Mouse (Mus musculus): ENCODE measurements around the gene Ppp1r36. TPM values are rescaled to one million over a fixed set of nuclear protein-coding genes. Genes with fewer than 3 reads are reported as not detected.

Ppp1r36 gene
- total and polyA plus RNA-seq, 3 experiments, result not detected

- Histone ChIP-seq H3K9me3 (replicated peaks; ENCODE audit: low read length) (no peaks in the 10 kb centered on the region), H3K4me2 (ENCODE audit: insufficient read depth, low read depth, poor library complexity, severe bottlenecking) (no peak overlapping the region), H3K9ac (ENCODE audit: insufficient read depth, low read depth) (no peak overlapping the region), H3K27ac (ENCODE audit: insufficient read depth, low read depth) (no peak overlapping the region), H3K4me1 (ENCODE audit: control insufficient read depth in 1 of 2, insufficient read depth in 2 of 2) (peaks cover 2 to 15% of the 10 kb centered on the region in 2 experiments; a peak in 3 of 4 replicates), H3K27me3 (replicated peaks) (no peaks in the 10 kb centered on the region), H3K79me2 (replicated peaks; ENCODE audit: control insufficient read depth, extremely low read depth, insufficient read depth, poor library complexity, severe bottlenecking) (no peaks in the 10 kb centered on the region), H3K36me3 (replicated peaks in 1 of 2; ENCODE audit: control insufficient read depth in 1 of 2, insufficient read depth in 1 of 2, low read length in 1 of 2) (no peaks in the 10 kb centered on the region), H3K4me3 (replicated peaks in 1 of 3; ENCODE audit: low read depth in 2 of 3, low read length in 2 of 3, poor library complexity in 1 of 3) (no peak overlapping the region)
- TF ChIP-seq BHLHE40 (IDR thresholded peaks at IDR 0.05; ENCODE audit: low read depth, low read length) (no peak), SIN3A (IDR thresholded peaks at IDR 0.05; ENCODE audit: low read length) (no peak), PAX5 (IDR thresholded peaks at IDR 0.05; ENCODE audit: low read length) (no peak), E2F4 (IDR thresholded peaks at IDR 0.05; ENCODE audit: insufficient replicate concordance, low read depth, low read length) (no peak), MXI1 (IDR thresholded peaks at IDR 0.05; ENCODE audit: low read depth, low read length) (no peak), JUND (conservative IDR thresholded peaks at IDR 0.05; ENCODE audit: low read depth, low read length) (no peak), CHD2 (IDR thresholded peaks at IDR 0.05; ENCODE audit: low read length) (no peak)
- dilution Hi-C loops (cut with MboI; ENCODE audit: extremely low pct_ligation_motif_present, extremely low pct_unique_long_range_greater_than_20kb, low sequenced_read_pairs) (no loop called here), in situ Hi-C loops (cut with MboI; ENCODE audit: low pct_ligation_motif_present, low pct_unique_long_range_greater_than_20kb, low sequenced_read_pairs) (no loop called here)
- DNase-seq (ENCODE audit: extremely low read depth), result no peak
These were observed 16.8 kb downstream of the Ppp1r36 start for GRCm38 (mm10) chr12:76434111-76434510.

GRCm38 (mm10) chr12:76435084-76435483 is 17.7 kb downstream of the Ppp1r36 start:
- in situ Hi-C loops (cut with MboI; ENCODE audit: low pct_ligation_motif_present, low pct_unique_long_range_greater_than_20kb, low sequenced_read_pairs) (no loop called here), dilution Hi-C loops (cut with MboI; ENCODE audit: extremely low pct_ligation_motif_present, extremely low pct_unique_long_range_greater_than_20kb, low sequenced_read_pairs) (no loop called here)
- Histone ChIP-seq H3K27me3 (replicated peaks) (no peaks in the 10 kb centered on the region), H3K4me3 (replicated peaks in 1 of 3; ENCODE audit: low read depth in 2 of 3, low read length in 2 of 3, poor library complexity in 1 of 3) (no peak overlapping the region), H3K4me2 (ENCODE audit: insufficient read depth, low read depth, poor library complexity, severe bottlenecking) (no peak overlapping the region), H3K9ac (ENCODE audit: insufficient read depth, low read depth) (no peak overlapping the region), H3K36me3 (replicated peaks in 1 of 2; ENCODE audit: control insufficient read depth in 1 of 2, insufficient read depth in 1 of 2, low read length in 1 of 2) (no peaks in the 10 kb centered on the region), H3K4me1 (ENCODE audit: control insufficient read depth in 1 of 2, insufficient read depth in 2 of 2) (peaks cover 2 to 10% of the 10 kb centered on the region in 2 experiments; a peak in 3 of 4 replicates), H3K79me2 (replicated peaks; ENCODE audit: control insufficient read depth, extremely low read depth, insufficient read depth, poor library complexity, severe bottlenecking) (no peaks in the 10 kb centered on the region), H3K27ac (ENCODE audit: insufficient read depth, low read depth) (no peak overlapping the region), H3K9me3 (replicated peaks; ENCODE audit: low read length) (no peaks in the 10 kb centered on the region)
- DNase-seq (ENCODE audit: extremely low read depth), result no peak
- TF ChIP-seq SMC3 (IDR thresholded peaks at IDR 0.05; ENCODE audit: low read depth, low read length) (no peak), CHD2 (IDR thresholded peaks at IDR 0.05; ENCODE audit: low read length) (no peak), E2F4 (IDR thresholded peaks at IDR 0.05; ENCODE audit: insufficient replicate concordance, low read depth, low read length) (no peak), NRF1 (IDR thresholded peaks at IDR 0.05; ENCODE audit: low read depth, low read length) (no peak)

- dilution Hi-C loops (cut with MboI; ENCODE audit: extremely low pct_ligation_motif_present, extremely low pct_unique_long_range_greater_than_20kb, low sequenced_read_pairs), result no loop called here
- no peak overlapping the region for H3K4me3 ChIP-seq (replicated peaks in 1 of 3; ENCODE audit: low read depth in 2 of 3, low read length in 2 of 3, poor library complexity in 1 of 3)
These were observed 18.2 kb downstream of the Ppp1r36 start for GRCm38 (mm10) chr12:76435549-76435948.

More at GRCm38 (mm10) chr12:76435549-76435948, 18.2 kb downstream of the Ppp1r36 start:
- H3K27ac ChIP-seq (ENCODE audit: insufficient read depth, low read depth), result no peak overlapping the region
- DNase-seq (ENCODE audit: extremely low read depth), result no peak
- H3K4me1 ChIP-seq (ENCODE audit: control insufficient read depth in 1 of 2, insufficient read depth in 2 of 2), result peaks cover 2 to 8% of the 10 kb centered on the region in 2 experiments; a peak in 3 of 4 replicates
- no peaks in the 10 kb centered on the region for H3K9me3 ChIP-seq (replicated peaks; ENCODE audit: low read length)
- no peaks in the 10 kb centered on the region for H3K79me2 ChIP-seq (replicated peaks; ENCODE audit: control insufficient read depth, extremely low read depth, insufficient read depth, poor library complexity, severe bottlenecking)
- H3K27me3 ChIP-seq (replicated peaks), result no peaks in the 10 kb centered on the region
- TF ChIP-seq USF1 (IDR thresholded peaks at IDR 0.05; ENCODE audit: low read depth, low read length) (no peak), USF2 (conservative IDR thresholded peaks at IDR 0.05; ENCODE audit: low read depth, low read length) (no peak), MYC (IDR thresholded peaks at IDR 0.05; ENCODE audit: low read depth, low read length) (no peak), TCF12 (IDR thresholded peaks at IDR 0.05; ENCODE audit: low read depth, low read length) (no peak), MAX (IDR thresholded peaks at IDR 0.05; ENCODE audit: low read length) (no peak), MAZ (IDR thresholded peaks at IDR 0.05; ENCODE audit: low read depth, low read length) (no peak), GABPA (IDR thresholded peaks at IDR 0.05; ENCODE audit: insufficient replicate concordance, low read depth, low read length) (no peak)
- no peaks in the 10 kb centered on the region for H3K36me3 ChIP-seq (replicated peaks in 1 of 2; ENCODE audit: control insufficient read depth in 1 of 2, insufficient read depth in 1 of 2, low read length in 1 of 2)
- no peak overlapping the region for H3K4me2 ChIP-seq (ENCODE audit: insufficient read depth, low read depth, poor library complexity, severe bottlenecking)
- in situ Hi-C loops (cut with MboI; ENCODE audit: low pct_ligation_motif_present, low pct_unique_long_range_greater_than_20kb, low sequenced_read_pairs), result no loop called here
- H3K9ac ChIP-seq (ENCODE audit: insufficient read depth, low read depth), result no peak overlapping the region

Data from CH12.LX (cell line).